Mouse (Mus musculus) lung, postnatal 0 days (tissue): ENCODE measurements at regions not wholly inside any gene's neighbourhood (a gene's known extent, or its start where the extent isn't known, plus 50 kb on each side); places are given as distances from the start of the nearest gene placed in this dataset.

Experiments
- ATAC-seq: fragments of 200-750 bp; cut with Nextera tagmentation; 2 replicates; pipeline ENCODE4 v1.8.0; 2017; ENCODE audit warnings: moderate library complexity
- DNase-seq: peaks from one replicate; pipeline ENCODE4 v3.0.0-alpha.2; 2016; ENCODE audit warnings: low spot score
- H3K27ac ChIP-seq: fragments of 300-500 bp; sonication (generic); 2 replicates; pipeline ENCODE4 v1.5.1; 2014; ENCODE audit warnings: antibody characterized with exemption, mild to moderate bottlenecking, low read length, mixed read lengths
- H3K27me3 ChIP-seq: fragments of 300-500 bp; sonication (generic); replicated peaks from 2 replicates; pipeline ENCODE4 v1.6.1; 2014; ENCODE audit warnings: low read length, mixed read lengths; ENCODE audit not compliant: insufficient read depth
- H3K36me3 ChIP-seq: fragments of 300-500 bp; sonication (generic); 2 replicates; pipeline ENCODE4 v1.6.1; 2014; ENCODE audit warnings: low read length, mixed read lengths; ENCODE audit not compliant: insufficient read depth
- H3K4me1 ChIP-seq: fragments of 300-500 bp; sonication (generic); 2 replicates; pipeline ENCODE4 v1.6.1; 2014; ENCODE audit warnings: antibody characterized with exemption, low read depth, low read length, mixed read lengths; ENCODE audit not compliant: insufficient read depth
- H3K4me2 ChIP-seq: fragments of 300-500 bp; sonication (generic); replicated peaks from 2 replicates; pipeline ENCODE4 v1.6.1; 2014; ENCODE audit warnings: low read depth, mild to moderate bottlenecking, low read length, moderate library complexity, mixed read lengths
- H3K4me3 ChIP-seq: fragments of 300-500 bp; sonication (generic); 2 replicates; pipeline ENCODE4 v1.5.1; 2014; ENCODE audit warnings: low read depth, low read length
- H3K9ac ChIP-seq: fragments of 300-500 bp; sonication (generic); replicated peaks from 2 replicates; pipeline ENCODE4 v1.6.1; 2014; ENCODE audit warnings: low read depth, mild to moderate bottlenecking
- H3K9me3 ChIP-seq: fragments of 300-500 bp; sonication (generic); 2 replicates; pipeline ENCODE4 v1.6.1; 2016; ENCODE audit warnings: low read length, mixed read lengths
- CTCF ChIP-seq: IDR thresholded peaks from 2 replicates; pipeline ENCODE4 v1.5.1; 2016; ENCODE audit warnings: antibody characterized with exemption, mild to moderate bottlenecking
- EP300 ChIP-seq: IDR thresholded peaks from 2 replicates; pipeline ENCODE4 v1.6.1; 2016; ENCODE audit warnings: antibody characterized with exemption, mild to moderate bottlenecking, control low read depth
- WGBS: fragments of 180-500 bp; shearing (Covaris S2); extraction: QIAGEN DNeasy Blood & Tissue Kit; methylation state at CpG from one replicate; pipeline ENCODE4 v1.1.7; 2014; 5-methylcytosine and 5-hydroxymethylcytosine counted together

DNA sequence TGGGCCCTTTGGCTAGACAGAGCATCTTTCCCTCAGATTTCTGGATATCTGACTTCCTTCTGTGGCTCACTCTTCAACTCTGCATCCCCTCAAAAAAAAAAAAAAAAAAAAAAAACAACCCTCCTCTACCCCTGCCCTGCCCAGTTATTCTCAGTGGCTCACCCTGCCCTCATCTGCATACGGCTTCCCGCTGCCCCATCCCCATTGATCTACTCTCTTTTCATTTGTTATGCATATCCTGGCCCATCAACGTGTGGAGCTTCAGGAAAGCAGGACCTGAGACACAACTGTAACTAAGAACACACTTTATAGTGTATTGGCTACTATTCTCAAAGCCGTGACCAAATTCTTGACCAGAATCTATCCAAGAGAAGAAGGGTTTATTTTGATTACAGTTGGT lies 161.5 kb downstream of the Unc5cl start:
- TF ChIP-seq EP300 (no peak), CTCF (no peak)
- H3K4me1 ChIP-seq = no peaks in the 10 kb centered on the region
- no peak for ATAC-seq

GRCm38 (mm10) chr17:48620896-48621295 lies 166.2 kb downstream of the Unc5cl start:
- WGBS = 63% methylated on average over 2 of the region's 2 CpGs
- ATAC-seq (no peak), DNase-seq (no peak)
- H3K4me1 ChIP-seq = no peaks in the 10 kb centered on the region
- H3K27me3 ChIP-seq = no peaks in the 10 kb centered on the region
- H3K9ac ChIP-seq = no peak overlapping the region
- H3K9me3 ChIP-seq = no peaks in the 10 kb centered on the region
- H3K36me3 ChIP-seq = no peaks in the 10 kb centered on the region
- no peak for TF ChIP-seq EP300
- no peak overlapping the region for H3K27ac ChIP-seq
- H3K4me2 ChIP-seq = no peak overlapping the region
- no peak overlapping the region for H3K4me3 ChIP-seq

More for the DNA sequence above, 161.5 kb downstream of the Unc5cl start:
- Histone ChIP-seq H3K36me3 (no peaks in the 10 kb centered on the region), H3K4me2 (no peak overlapping the region), H3K9ac (no peak overlapping the region), H3K27me3 (no peaks in the 10 kb centered on the region), H3K27ac (no peak overlapping the region), H3K4me3 (no peak overlapping the region), H3K9me3 (no peaks in the 10 kb centered on the region)
- no peak for DNase-seq
- WGBS = 25% methylated on average over 4 of the region's 4 CpGs

- no peak overlapping the region for H3K27ac ChIP-seq
- no peak overlapping the region for H3K4me3 ChIP-seq
- DNase-seq (no peak), ATAC-seq (no peak)
- H3K9me3 ChIP-seq = no peaks in the 10 kb centered on the region
- no peaks in the 10 kb centered on the region for H3K36me3 ChIP-seq
- TF ChIP-seq EP300 (no peak), CTCF (no peak)
- H3K4me2 ChIP-seq = no peak overlapping the region
- no peaks in the 10 kb centered on the region for H3K4me1 ChIP-seq
- no peaks in the 10 kb centered on the region for H3K27me3 ChIP-seq
- no peak overlapping the region for H3K9ac ChIP-seq
- WGBS = 93% methylated on average over 11 of the region's 11 CpGs
These were observed 167.0 kb downstream of the Unc5cl start for GRCm38 (mm10) chr17:48621676-48622075.

DNA sequence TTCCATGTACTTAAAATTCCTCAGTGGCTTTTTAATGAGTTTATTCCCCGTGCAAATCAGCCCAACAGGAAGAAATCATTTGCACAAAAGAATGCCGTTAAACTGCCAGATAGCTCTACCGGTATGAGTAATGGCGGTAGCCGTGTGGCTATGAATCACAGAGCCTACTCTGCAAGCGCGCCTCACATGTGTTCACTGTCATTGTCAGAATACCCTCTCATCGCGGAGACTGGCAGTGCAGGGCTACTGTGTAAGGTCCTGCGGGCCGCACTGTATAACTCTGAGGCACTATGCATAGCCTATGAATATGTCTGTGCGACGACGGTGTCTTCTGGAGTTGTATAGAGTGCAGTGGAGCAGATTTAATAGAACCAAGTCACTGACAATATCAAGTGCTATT lies 170.2 kb downstream of the Unc5cl start:
- no peaks in the 10 kb centered on the region for H3K27me3 ChIP-seq
- no peak overlapping the region for H3K27ac ChIP-seq
- no peak overlapping the region for H3K4me2 ChIP-seq
- H3K4me1 ChIP-seq = no peaks in the 10 kb centered on the region
- H3K9ac ChIP-seq = no peak overlapping the region
- no peak for ATAC-seq
- no peaks in the 10 kb centered on the region for H3K9me3 ChIP-seq
- DNase-seq = no peak
- no peaks in the 10 kb centered on the region for H3K36me3 ChIP-seq
- H3K4me3 ChIP-seq = no peak overlapping the region
- 86% methylated on average over 14 of the region's 14 CpGs for WGBS
- no peak for TF ChIP-seq EP300
- no peak for TF ChIP-seq CTCF

- ATAC-seq (no peak), DNase-seq (no peak)
- Histone ChIP-seq H3K9me3 (no peaks in the 10 kb centered on the region), H3K9ac (no peak overlapping the region), H3K27me3 (no peaks in the 10 kb centered on the region), H3K4me2 (no peak overlapping the region), H3K27ac (no peak overlapping the region), H3K36me3 (no peaks in the 10 kb centered on the region), H3K4me3 (no peak overlapping the region), H3K4me1 (no peaks in the 10 kb centered on the region)
- TF ChIP-seq EP300 (no peak), CTCF (no peak)
- WGBS = 77% methylated on average over 6 of the region's 6 CpGs
These were observed 171.3 kb downstream of the Unc5cl start for GRCm38 (mm10) chr17:48625971-48626370.

- Histone ChIP-seq H3K9ac (no peak overlapping the region), H3K27ac (no peak overlapping the region), H3K4me2 (no peak overlapping the region), H3K36me3 (no peaks in the 10 kb centered on the region), H3K9me3 (no peaks in the 10 kb centered on the region), H3K4me3 (no peak overlapping the region), H3K4me1 (no peaks in the 10 kb centered on the region), H3K27me3 (no peaks in the 10 kb centered on the region)
- ATAC-seq = no peak
- no peak for TF ChIP-seq EP300
- no peak for TF ChIP-seq CTCF
- WGBS = 83% methylated on average over 12 of the region's 12 CpGs
- DNase-seq = no peak
These were observed 184.9 kb downstream of the Unc5cl start for GRCm38 (mm10) chr17:48639611-48640010.

- H3K9ac ChIP-seq = no peak overlapping the region
- no peaks in the 10 kb centered on the region for H3K36me3 ChIP-seq
- H3K4me1 ChIP-seq = no peaks in the 10 kb centered on the region
- ATAC-seq (peak; percentile 55), DNase-seq (peak; percentile 66)
- no peak overlapping the region for H3K27ac ChIP-seq
- no peak for TF ChIP-seq CTCF
- no peak for TF ChIP-seq EP300
- H3K27me3 ChIP-seq = no peaks in the 10 kb centered on the region
- no peaks in the 10 kb centered on the region for H3K9me3 ChIP-seq
- no peak overlapping the region for H3K4me3 ChIP-seq
- WGBS = 15% methylated on average over 5 of the region's 5 CpGs
- H3K4me2 ChIP-seq = no peak overlapping the region
These were observed 188.9 kb downstream of the Unc5cl start for GRCm38 (mm10) chr17:48643533-48644019.
